Mouse (Mus musculus) left cerebral cortex, adult 9 months (tissue): ENCODE measurements at regions not wholly inside any gene's neighbourhood (a gene's known extent, or its start where the extent isn't known, plus 50 kb on each side); places are given as distances from the start of the nearest gene placed in this dataset.

Experiments used
- DNase-seq, 2 experiments: peaks; one replicate each; pipeline ENCODE4 v3.0.0; 2022; ENCODE audit warnings: low spot score in 2 of 2

DNA sequence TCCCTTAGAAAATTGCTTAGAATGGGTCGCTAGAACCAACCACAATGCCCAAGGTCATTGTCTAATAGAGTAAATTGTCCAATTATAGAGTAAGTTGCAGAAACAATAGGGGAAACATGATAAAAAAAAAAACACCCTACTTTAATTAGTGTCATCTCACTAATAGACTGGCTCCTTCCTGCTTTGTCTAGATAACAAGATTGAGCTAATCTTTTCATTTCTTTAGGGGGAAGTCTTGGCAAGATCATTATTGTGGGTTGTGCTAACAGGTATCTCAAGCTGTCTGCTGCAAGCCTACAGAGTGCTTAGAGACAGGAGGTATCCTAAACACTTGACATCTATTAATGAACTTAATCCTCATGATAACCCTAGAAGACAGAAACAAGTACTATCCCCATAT, 615.9 kb downstream of the Gbe1 start:
- DNase-seq, result no peak

DNA sequence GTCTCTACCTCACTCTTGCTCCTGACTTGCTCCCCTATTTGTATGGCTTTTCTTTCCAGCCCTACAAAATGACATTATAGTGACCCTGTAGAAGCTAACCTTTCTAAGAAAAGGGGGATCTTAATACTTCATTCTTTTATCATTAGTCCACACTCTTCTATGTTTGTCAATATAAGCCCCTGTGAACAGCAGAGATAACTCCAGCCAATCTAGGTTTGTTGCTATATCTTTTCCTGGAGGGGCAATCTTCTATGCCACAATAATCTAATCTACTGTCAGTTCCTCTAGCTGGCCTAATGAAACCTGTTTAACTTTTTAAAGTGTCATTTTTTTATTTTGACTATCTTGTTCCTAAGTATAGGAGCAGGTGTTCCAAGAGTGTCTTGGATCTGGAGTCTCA, 622.2 kb downstream of the Gbe1 start:
- DNase-seq, result no peak

DNA sequence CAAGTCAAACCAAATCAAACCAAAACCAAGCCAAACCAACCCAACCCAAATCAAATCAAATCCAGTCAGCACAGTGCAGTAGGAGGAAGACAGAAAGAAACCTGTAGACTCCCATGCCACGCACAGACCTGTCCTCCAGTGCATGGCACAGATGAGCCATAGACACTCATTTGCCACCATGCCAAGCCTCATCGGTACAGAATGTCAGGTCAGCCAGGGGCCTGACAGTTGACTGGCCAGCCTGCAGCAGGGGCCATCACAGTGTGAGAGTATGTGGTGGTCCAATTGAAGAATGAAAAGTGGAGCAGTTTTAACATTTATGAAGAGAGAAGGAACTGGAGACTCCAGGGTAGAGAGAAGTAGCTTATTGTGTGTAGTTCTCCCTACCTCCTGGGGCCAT, 639.2 kb downstream of the Gbe1 start:
- DNase-seq, result no peak
